Mouse (Mus musculus) embryo, embryonic 10.5 days (tissue): Measurements from ENCODE around the gene Trmt44.

Experiments
- DNase-seq: peaks from one replicate; pipeline ENCODE4 v3.0.0-alpha.2; 2015; ENCODE audit warnings: low spot score

The Trmt44 gene

GRCm38 (mm10) chr5:35541059-35541790 is 33.6 kb downstream of the Trmt44 start:
- peak; percentile 28 for DNase-seq

GRCm38 (mm10) chr5:35540555-35540954 is 34.3 kb downstream of the Trmt44 start:
- DNase-seq = peak; percentile 37

GRCm38 (mm10) chr5:35539576-35539975 is 35.3 kb downstream of the Trmt44 start:
- no peak for DNase-seq

GRCm38 (mm10) chr5:35538022-35538421 is 36.8 kb downstream of the Trmt44 start:
- no peak for DNase-seq

- no peak for DNase-seq
Measured at GRCm38 (mm10) chr5:35537474-35537873, 37.4 kb downstream of the Trmt44 start.

- peak; percentile 37 for DNase-seq
Measured at GRCm38 (mm10) chr5:35536271-35536670, 38.6 kb downstream of the Trmt44 start.

GRCm38 (mm10) chr5:35531586-35531985 is 43.3 kb downstream of the Trmt44 start:
- DNase-seq = peak; percentile 63

- peak; percentile 83 for DNase-seq
Measured at GRCm38 (mm10) chr5:35530442-35530841, 44.4 kb downstream of the Trmt44 start.

GRCm38 (mm10) chr5:35525469-35526123 is 49.3 kb downstream of the Trmt44 start, which contains the start of gene Cpz:
Gene Cpz, minus strand, starts transcription at chr5:35525698.
- peak; percentile 92 for DNase-seq

GRCm38 (mm10) chr5:35524381-35524780 is 50.5 kb downstream of the Trmt44 start:
- peak; percentile 22 for DNase-seq

- DNase-seq = peak; percentile 91
Measured at GRCm38 (mm10) chr5:35523735-35524134, 51.1 kb downstream of the Trmt44 start.

GRCm38 (mm10) chr5:35516781-35517180 is 58.1 kb downstream of the Trmt44 start:
- DNase-seq = no peak

GRCm38 (mm10) chr5:35510589-35510988 is 64.3 kb downstream of the Trmt44 start:
- DNase-seq = peak; percentile 89
